Mouse (Mus musculus) v-Abl transformed pro-B cells (cell line): ENCODE measurements at regions not wholly inside any gene's neighbourhood (a gene's known extent, or its start where the extent isn't known, plus 50 kb on each side); places are given as distances from the start of the nearest gene placed in this dataset.

ENCODE experiments used
- in situ Hi-C, 2 experiments: fragments of 400-800 bp; cut with MboI; formaldehyde crosslinking; loops; one replicate each; pipeline ENCODE4 v1.15.1; 2025; ENCODE audit not compliant: unreplicated experiment in 2 of 2

DNA sequence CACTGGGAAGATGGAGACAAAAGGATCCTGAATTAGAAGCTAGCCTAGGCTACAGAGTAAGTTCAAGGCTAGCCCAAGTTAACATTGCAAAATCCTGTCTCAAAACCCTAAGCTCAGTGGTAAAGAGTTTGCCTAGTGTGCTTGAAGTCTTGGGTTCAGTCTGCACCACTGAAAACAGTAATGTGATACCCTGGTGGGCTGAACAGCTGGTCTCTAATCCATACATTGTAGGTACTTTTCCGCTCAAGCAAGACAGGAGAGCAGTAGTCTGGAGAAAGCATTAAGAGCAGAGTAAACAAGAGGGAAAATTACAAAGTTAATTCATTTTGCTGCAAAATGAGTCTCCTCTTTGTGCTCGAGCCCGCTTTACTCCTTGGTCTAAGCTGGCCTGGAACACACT lies 412.0 kb upstream of the Nr5a2 start:
- in situ Hi-C loops = no loop called here

DNA sequence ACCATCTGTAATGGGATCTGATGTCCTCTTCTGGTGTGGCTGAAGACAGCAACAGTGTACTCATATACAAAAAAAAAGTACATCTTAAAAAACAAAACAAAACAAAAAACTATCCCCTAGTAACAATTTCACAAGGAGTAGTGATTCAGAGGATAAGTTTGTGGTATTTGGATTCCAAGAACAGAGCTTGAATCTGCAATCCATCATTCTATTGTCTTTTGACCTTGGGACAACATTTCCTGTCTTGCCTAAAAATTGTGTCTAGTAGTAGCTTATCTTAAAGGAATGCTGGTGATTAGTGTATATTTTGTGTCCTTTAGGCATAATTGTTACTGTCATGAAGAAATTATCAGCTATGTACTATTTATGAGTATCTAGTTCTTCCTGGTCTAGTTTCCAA lies 404.1 kb upstream of the Nr5a2 start:
- in situ Hi-C loops = no loop called here

DNA sequence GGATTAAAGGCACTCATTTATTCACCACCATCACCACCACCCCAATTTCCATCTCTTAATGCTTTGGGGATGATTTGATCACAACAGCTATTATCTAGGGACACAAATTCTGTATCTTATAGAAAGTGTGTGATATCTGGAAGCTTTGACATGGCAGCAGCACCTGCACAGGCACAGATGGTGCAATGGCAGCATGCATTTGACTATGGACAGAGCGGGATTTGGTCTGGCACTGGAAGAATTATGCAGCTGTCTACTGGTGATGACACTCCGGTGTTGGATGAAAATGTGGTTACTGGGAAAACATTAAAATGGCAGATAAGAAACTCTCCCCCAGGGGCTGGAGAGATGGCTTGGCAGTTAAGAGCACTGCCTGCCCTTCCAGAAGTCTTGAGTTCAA lies 403.7 kb upstream of the Nr5a2 start:
- in situ Hi-C loops = no loop called here

DNA sequence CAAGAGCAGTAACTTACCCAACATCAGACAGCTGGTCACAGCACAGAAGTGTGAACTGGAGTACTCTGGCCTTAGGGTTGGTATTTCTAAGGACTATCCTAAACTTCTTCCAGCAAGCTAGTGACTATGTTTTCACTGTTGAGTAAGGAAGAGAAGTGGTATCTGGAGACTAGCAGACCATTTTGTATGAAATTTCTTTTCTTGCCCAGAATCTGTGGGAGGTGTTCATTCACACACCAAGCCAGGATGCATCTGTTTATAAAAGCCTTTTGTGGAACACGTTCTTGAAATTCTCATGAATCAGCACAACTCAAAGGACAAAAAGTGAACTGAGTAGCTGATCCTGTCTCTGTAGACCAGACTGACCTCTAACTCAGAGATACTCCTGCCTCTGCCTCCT lies 403.3 kb upstream of the Nr5a2 start:
- in situ Hi-C loops = no loop called here

DNA sequence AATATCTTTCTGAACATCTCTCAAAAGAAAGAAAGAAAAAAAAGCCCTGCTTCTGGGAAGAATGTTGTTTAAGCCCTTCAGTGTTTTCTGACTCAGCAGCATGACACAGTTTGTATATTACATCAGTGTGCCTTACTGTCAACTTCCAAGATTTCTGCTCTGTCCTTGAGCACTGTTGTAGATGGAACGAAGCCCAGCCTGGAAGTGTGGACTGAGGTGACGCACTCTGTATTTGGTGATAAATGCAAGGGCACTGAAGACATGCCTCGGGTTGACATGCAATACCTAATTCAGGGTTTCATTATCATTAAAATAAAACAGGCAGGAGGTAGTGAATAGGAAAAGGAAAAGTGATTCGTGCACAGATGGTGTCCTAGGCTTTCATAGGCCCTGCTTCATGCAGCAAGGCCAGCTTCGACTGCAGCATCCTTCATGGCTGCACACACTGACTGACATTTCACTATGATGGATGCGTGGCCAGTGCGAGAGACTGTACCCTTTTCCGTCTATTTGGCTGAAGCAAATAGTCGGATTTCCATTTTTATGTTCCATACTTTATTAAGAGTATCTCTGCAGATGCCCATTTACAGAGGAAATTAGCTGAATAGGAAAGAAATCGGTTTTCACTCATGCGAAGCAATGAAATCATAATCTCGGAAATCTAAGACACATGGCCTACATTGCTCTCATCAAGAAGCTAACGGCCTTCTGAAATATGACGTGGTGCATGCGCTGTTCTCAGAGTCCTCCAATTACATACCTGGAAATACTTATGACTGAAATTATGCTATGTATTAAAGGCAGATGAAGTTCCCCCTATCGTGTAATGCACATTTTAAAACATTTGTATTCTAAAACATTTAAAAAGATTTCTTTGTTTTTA lies 400.7 kb upstream of the Nr5a2 start:
- in situ Hi-C loops = no loop called here

DNA sequence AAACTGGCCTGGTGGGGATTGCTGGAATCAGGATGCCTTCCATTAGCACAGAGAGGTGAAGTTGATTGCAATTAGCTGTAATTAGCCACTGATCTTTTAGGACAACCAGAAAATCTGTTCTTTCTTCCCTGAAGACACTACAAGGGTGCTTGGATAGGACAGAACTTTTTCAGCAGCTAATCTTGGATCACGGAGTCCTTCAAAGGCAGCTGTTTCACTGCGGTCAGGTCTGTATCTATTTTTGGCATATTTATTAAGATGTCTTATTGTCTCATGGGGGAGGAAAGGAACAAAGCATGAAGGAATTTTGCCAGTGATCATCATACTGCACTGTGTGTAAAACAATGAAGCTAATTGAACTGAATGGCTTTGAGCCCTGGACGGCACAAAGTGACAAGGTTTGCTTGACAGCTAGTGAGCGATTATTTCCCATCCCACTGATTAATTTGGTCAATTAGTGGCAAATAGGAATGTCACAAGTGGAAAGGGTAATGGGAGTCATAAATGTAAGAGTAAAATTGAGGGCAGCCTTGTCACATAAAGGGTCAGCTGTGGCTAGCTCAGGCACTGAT lies 395.8 kb upstream of the Nr5a2 start:
- in situ Hi-C loops = no loop called here

GRCm38 (mm10) chr1:137352390-137353027 lies 392.3 kb upstream of the Nr5a2 start:
- in situ Hi-C loops = no loop called here

- in situ Hi-C loops = loop anchor here (10.0 kb wide), 5 partner anchors 241 to 611 kb away; no protein-coding TSS in a partner anchor
Measured at GRCm38 (mm10) chr1:137334137-137334536, 373.9 kb upstream of the Nr5a2 start.

DNA sequence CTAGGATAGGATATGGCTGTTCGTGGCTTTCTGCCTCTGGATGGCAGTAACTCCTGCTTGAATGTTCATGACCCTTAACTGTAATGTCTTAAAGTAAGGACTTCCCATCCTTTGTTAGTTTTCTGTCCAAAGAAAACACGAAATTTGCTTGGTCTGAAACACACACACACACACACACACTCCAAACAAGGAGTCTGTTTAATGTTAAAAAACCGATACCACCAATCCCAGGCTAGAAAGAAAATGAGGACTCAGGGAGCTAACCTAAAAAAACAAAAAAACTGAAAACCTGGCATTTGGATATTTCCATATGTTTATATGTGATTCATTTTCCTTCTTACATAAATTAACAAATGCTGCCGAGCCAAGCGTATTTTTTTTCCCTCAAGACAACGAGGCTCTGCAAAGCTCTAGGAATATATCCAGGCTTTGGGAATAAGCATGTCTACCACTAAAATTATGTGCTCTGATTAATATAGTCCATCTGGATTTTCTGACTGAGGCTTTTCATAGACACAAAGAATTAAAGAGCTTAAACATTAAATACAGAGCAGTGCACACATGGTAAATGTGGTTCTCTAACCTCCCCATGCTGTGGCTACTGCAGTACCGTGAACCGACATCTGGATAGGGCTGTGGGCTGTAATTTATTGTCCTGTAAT lies 372.0 kb upstream of the Nr5a2 start:
- in situ Hi-C loops = loop anchor here (10.0 kb wide), 5 partner anchors 243 to 613 kb away; no protein-coding TSS in a partner anchor

- in situ Hi-C loops = loop anchor here (10.0 kb wide), 5 partner anchors 243 to 613 kb away; no protein-coding TSS in a partner anchor
Measured at GRCm38 (mm10) chr1:137331746-137332107, 371.5 kb upstream of the Nr5a2 start.

DNA sequence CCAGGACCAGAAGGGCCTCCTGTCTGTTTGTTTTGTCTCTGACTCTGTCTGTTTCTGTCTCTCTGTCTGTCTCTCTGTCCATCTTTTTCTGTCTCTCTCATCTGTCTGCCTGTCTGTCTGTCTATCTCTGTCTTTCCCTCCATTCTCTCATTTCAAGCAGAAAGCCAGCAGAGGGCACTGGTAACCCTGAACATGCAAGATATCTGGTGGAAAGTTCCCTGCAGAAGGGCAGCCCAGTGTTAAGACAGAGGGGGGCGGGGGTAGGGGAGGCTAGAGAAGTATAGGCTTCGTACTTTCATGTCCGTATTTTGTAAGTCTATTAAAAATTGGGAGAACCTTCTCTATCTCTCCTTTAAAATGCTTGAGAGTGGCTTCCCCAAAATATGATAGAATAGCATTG lies 370.4 kb upstream of the Nr5a2 start:
- in situ Hi-C loops = loop anchor here (10.0 kb wide), 5 partner anchors 244 to 614 kb away; no protein-coding TSS in a partner anchor

DNA sequence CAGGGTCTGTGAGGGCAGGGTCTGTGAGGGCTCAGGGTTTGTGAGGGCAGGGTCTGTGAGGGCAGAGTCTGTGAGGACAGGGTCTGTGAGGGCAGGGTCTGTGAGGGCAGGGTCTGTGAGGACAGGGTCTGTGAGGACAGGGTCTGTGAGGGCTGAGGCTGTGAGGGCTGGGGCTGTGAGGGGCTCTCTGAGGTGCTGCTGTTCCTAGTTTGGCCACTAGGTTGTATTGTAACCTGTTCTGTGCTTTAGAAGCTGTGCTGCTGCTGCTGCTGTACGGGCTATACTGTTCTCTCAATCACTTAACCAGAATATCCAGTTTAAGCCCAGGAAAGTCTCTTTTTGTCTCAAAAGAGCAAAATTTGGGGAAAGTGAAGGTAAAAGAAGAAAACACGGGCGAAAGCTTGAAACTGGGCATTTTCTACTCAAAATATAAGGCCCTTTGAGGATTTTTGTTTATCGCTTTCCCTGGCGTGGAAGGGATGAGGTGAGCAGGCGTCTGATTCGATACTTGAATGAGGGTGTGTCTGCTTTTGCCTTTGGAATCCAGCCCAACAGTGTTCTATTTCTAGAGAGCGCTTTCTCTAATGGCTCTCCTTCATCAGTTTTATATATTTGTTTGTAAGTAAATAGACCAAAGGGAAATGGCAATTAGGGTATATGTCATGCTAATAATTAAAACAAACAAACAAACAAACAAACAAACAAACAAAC lies 363.8 kb upstream of the Nr5a2 start:
- in situ Hi-C loops = loop anchor here (10.0 to 25.0 kb wide), 2 partner anchors 721 to 762 kb away; no protein-coding TSS in a partner anchor

GRCm38 (mm10) chr1:137323035-137323680 lies 362.9 kb upstream of the Nr5a2 start:
- in situ Hi-C loops = loop anchor here (10.0 to 25.0 kb wide), 2 partner anchors 722 to 761 kb away; no protein-coding TSS in a partner anchor

DNA sequence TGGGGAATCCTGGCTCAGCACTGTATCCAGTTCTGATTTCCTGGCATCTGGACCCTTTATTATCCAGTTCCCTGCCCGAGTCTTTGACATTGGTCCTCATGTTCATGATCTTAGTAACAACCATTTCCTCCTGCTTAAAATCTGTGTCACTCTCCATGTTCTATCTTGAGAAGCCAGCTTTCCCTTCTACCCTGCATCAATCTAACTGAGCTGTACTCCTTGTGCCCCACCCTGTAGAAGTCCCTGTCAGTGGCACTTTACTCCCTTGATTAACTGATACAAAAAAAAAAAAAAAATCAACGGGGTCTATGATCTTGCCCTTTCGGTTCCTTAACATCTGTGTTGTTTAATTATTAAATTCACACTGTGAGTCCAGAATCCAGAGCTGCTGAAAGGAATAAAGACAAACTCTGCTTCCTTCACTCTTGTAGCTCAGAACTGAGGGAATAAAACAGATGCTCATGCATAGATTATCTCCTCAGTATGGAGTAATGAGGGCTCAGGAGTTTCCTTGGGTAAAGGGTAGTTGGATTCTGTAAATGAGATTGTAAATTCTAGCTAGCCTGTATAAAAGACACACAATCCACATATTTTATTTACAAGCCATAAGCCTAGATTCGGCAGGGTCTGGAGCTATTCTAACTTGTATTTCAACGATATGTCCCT lies 342.6 kb upstream of the Nr5a2 start:
- in situ Hi-C loops = loop anchor here in 1 of 2 experiments (25.0 kb wide), 1 partner anchor 741 kb away; no protein-coding TSS in a partner anchor

DNA sequence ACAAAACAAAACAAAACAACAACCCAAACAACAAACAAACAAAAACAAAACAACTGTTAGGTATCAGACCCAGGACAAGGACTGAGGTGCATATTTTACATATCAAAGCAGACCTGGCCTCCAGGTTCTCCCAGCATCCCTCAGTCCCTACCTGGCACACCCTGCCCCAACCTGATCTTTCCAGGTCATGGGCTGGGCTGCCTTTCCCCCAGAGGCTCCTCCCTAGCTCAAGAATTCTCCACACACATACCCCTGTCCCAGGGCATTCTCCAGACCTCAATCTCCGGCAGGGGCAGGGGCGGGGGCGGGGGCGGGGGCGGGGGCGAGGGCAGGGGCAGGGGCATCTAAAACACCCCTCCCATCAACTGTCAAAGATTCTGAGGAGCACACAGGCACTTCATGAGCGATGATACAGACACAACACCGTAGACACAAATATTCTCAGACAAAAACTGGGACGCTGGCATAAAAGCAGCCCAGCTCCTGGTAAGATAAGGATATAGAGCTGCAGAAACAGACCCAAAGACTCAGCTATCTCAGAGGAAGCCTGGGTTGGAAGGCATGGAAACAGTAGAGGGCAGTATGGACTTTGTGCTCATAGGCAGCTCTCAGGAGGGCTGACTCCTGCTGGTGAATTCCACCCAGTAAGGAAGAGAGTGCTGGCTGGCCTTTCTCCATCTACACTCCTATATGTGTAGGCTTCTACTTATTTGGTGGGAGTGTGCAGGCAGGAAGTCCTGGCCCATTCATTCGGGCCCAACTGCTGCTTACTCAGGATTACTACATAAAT lies 337.7 kb upstream of the Nr5a2 start:
- in situ Hi-C loops = no loop called here

DNA sequence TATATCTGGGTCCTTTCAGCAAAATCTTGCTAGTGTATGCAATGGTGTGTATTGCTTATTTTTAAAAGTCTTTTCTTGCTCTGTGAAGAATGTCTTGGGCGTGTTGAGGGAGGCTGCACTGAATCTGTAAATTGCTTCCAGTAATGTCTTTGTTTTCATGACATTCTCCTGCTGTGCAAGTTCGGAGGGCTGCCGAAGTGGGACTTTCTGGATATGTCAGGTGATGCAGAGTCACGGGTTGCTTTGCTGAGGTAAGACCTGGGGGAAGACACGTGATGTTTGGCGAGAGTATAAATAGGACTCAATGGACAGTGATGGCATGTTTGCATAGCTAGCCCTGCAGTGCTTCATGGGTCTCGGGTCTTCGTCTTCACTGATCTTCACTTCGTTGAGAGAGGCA lies 329.2 kb upstream of the Nr5a2 start:
- in situ Hi-C loops = no loop called here

DNA sequence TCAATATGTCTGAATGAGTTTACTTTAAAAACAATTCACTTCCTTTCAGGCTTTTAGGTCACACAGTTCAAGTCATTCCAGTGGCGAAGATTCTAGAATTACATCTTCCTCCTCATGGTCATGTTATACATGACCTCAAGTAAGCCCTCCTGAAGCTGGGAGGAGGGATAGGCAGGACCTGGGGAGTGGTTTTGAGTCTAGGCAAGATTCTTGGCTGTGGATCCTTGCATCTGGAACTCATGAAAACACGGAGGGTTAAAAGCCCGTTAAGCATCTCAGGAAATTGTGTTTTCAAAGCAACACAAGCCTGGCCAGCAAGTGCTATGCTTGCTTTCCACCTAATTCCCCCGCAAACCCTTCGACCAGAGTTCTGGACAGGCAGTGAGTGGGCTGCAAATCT lies 323.0 kb upstream of the Nr5a2 start:
- in situ Hi-C loops = no loop called here

GRCm38 (mm10) chr1:137282457-137282856 lies 322.2 kb upstream of the Nr5a2 start:
- in situ Hi-C loops = no loop called here
